Mouse (Mus musculus) liver, embryonic 12.5 days (tissue): ENCODE results near the gene Appl1. TPM values are rescaled to one million over a fixed set of nuclear protein-coding genes. Genes with fewer than 3 reads are reported as not detected.
A peak's percentile ranks its signal among the peaks of the same experiment; 100 is the strongest.

Experiments used
- ATAC-seq: fragments of 200-750 bp; cut with Nextera tagmentation; 2 replicates; pipeline ENCODE4 v1.8.0; 2017; ENCODE audit warnings: moderate number of reproducible peaks, mild to moderate bottlenecking, moderate library complexity
- H3K27ac ChIP-seq: fragments of 300-500 bp; sonication (generic); 2 replicates; pipeline ENCODE4 v1.5.1; 2016; ENCODE audit warnings: mild to moderate bottlenecking
- H3K27me3 ChIP-seq: fragments of 300-500 bp; sonication (generic); replicated peaks from 2 replicates; pipeline ENCODE4 v1.6.1; 2016; ENCODE audit warnings: mild to moderate bottlenecking, moderate library complexity
- H3K36me3 ChIP-seq: fragments of 300-500 bp; sonication (generic); 2 replicates; pipeline ENCODE4 v1.6.1; 2016; ENCODE audit warnings: mild to moderate bottlenecking, moderate library complexity
- H3K4me1 ChIP-seq: fragments of 300-500 bp; sonication (generic); 2 replicates; pipeline ENCODE4 v1.6.1; 2016
- H3K4me2 ChIP-seq: fragments of 300-500 bp; sonication (generic); 2 replicates; pipeline ENCODE4 v1.6.1; 2016; ENCODE audit warnings: mild to moderate bottlenecking, moderate library complexity
- H3K4me3 ChIP-seq: fragments of 300-500 bp; sonication (generic); 2 replicates; pipeline ENCODE4 v1.5.1; 2016; ENCODE audit warnings: mild to moderate bottlenecking, moderate library complexity
- H3K9ac ChIP-seq: fragments of 300-500 bp; sonication (generic); 2 replicates; pipeline ENCODE4 v1.6.1; 2016; ENCODE audit warnings: mild to moderate bottlenecking, moderate library complexity
- H3K9me3 ChIP-seq: fragments of 300-500 bp; sonication (generic); replicated peaks from 2 replicates; pipeline ENCODE4 v1.6.1; 2016; ENCODE audit warnings: mild to moderate bottlenecking, moderate library complexity
- WGBS: fragments of 180-500 bp; shearing (Covaris S2); methylation state at CpG from one replicate; pipeline ENCODE4 v1.1.7; 2016; ENCODE audit not compliant: insufficient replicate concordance; 5-methylcytosine and 5-hydroxymethylcytosine counted together
- polyA plus RNA-seq: library from polyadenylated mRNA; unstranded; fragments of >200 nt; fragmentation: Nextera tagmentation; extraction: Ambion mirVana; gene quantifications from 2 replicates; pipeline ENCODE4 v1.2.1, GENCODE M21; 2016

The Appl1 gene
- polyA plus RNA-seq, 1 experiment from 2014 or later: 10.0 TPM

GRCm38 (mm10) chr14:26988694-26989093, 17.7 kb upstream of the Appl1 start:
- Histone ChIP-seq H3K4me2 (no peak overlapping the region), H3K27me3 (0 out of 2 replicates have a peak, but pooled peaks cover 4% of the 10 kb centered on the region), H3K9me3 (no peaks in the 10 kb centered on the region), H3K9ac (no peak overlapping the region), H3K4me1 (peaks cover 6% of the 10 kb centered on the region), H3K36me3 (no peaks in the 10 kb centered on the region), H3K27ac (no peak overlapping the region), H3K4me3 (no peak overlapping the region)
- WGBS: 49% methylated on average over 2 of the region's 2 CpGs
- ATAC-seq: no peak

- no peak overlapping the region for H3K4me3 ChIP-seq
- no peak for ATAC-seq
- WGBS: 61% methylated on average over 5 of the region's 5 CpGs
Measured at GRCm38 (mm10) chr14:26982150-26982530, 11.1 kb upstream of the Appl1 start.

GRCm38 (mm10) chr14:26981494-26982149, 10.6 kb upstream of the Appl1 start:
- H3K27me3 ChIP-seq: 0 out of 2 replicates have a peak, but pooled peaks cover 4% of the 10 kb centered on the region
- H3K9ac ChIP-seq: no peak overlapping the region
- H3K4me1 ChIP-seq: peaks cover 4% of the 10 kb centered on the region; the same call in 1 of the 2 replicates
- ATAC-seq: no peak
- no peak overlapping the region for H3K4me2 ChIP-seq
- no peak overlapping the region for H3K27ac ChIP-seq
- no peak overlapping the region for H3K4me3 ChIP-seq
- whole genome bisulfite sequencing: 46% methylated on average over 5 of the region's 5 CpGs
- H3K36me3 ChIP-seq: no peaks in the 10 kb centered on the region
- no peaks in the 10 kb centered on the region for H3K9me3 ChIP-seq

More at GRCm38 (mm10) chr14:26982150-26982530, 11.1 kb upstream of the Appl1 start:
- Histone ChIP-seq H3K9me3 (no peaks in the 10 kb centered on the region), H3K27ac (no peak overlapping the region), H3K4me2 (no peak overlapping the region), H3K27me3 (0 out of 2 replicates have a peak, but pooled peaks cover 4% of the 10 kb centered on the region), H3K36me3 (no peaks in the 10 kb centered on the region), H3K4me1 (no peaks in the 10 kb centered on the region; the same call in 1 of the 2 replicates), H3K9ac (no peak overlapping the region)

DNA sequence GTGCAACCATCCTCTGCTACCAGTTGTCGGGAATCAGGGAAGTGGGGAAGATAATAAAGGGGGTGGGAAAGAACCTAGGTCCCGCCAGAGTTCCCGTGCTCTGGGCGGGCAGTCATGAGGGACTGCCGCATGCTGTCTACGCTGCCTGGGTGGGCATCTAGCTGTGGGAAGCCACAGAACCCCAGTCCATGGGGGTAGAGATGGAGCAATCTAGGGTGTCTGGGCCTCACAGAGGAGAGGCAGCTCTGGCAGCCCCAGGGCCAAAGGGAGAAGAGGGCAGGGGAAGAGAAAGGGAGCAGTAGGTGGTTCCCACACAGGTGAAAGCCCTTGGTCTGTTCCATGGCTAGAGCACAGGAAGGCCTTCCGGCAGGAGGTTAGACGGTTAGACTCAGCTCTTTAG, 10.0 kb upstream of the Appl1 start:
- Histone ChIP-seq H3K27ac (no peak overlapping the region), H3K36me3 (no peaks in the 10 kb centered on the region), H3K4me2 (no peak overlapping the region), H3K4me1 (peaks cover 4% of the 10 kb centered on the region; the same call in 1 of the 2 replicates), H3K4me3 (no peak overlapping the region), H3K27me3 (0 out of 2 replicates have a peak, but pooled peaks cover 4% of the 10 kb centered on the region), H3K9me3 (no peaks in the 10 kb centered on the region), H3K9ac (no peak overlapping the region)
- 82% methylated on average over 8 of the region's 8 CpGs for WGBS
- no peak for ATAC-seq

DNA sequence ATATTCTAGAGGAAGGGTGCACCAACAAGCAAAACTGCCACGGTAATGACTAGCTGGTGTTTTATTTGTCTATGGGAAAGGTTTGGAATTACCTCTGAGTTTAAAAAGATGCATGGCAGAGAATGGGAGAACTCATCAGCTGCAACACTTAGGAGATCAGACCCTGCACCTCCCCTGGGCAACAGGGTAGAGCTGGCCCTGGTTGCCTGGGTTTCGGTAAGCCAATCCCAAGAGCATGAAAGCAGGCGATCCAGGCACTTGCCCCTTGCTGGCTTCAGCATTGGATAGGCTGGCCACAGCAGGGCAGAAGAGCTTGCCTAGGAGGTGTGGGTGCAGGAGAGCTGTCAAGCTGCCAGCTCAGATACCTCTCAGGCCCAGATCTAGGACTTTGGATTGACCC, 8.8 kb upstream of the Appl1 start:
- Histone ChIP-seq H3K9ac (no peak overlapping the region), H3K4me2 (no peak overlapping the region), H3K36me3 (no peaks in the 10 kb centered on the region), H3K4me1 (peaks cover 4% of the 10 kb centered on the region; the same call in 1 of the 2 replicates), H3K9me3 (no peaks in the 10 kb centered on the region), H3K27me3 (peaks cover 4% of the 10 kb centered on the region; the same call in 1 of the 2 replicates), H3K27ac (no peak overlapping the region), H3K4me3 (no peak overlapping the region)
- no peak for ATAC-seq
- WGBS: 77% methylated on average over 3 of the region's 3 CpGs

GRCm38 (mm10) chr14:26977500-26977899, 6.5 kb upstream of the Appl1 start:
- Histone ChIP-seq H3K9ac (no peak overlapping the region), H3K27ac (no peak overlapping the region), H3K27me3 (no peaks in the 10 kb centered on the region; the same call in 1 of the 2 replicates), H3K4me3 (no peak overlapping the region), H3K4me2 (no peak overlapping the region), H3K9me3 (no peaks in the 10 kb centered on the region), H3K4me1 (peaks cover 4% of the 10 kb centered on the region; the same call in 1 of the 2 replicates), H3K36me3 (no peaks in the 10 kb centered on the region)
- ATAC-seq: no peak
- 22% methylated on average over 2 of the region's 2 CpGs for WGBS

DNA sequence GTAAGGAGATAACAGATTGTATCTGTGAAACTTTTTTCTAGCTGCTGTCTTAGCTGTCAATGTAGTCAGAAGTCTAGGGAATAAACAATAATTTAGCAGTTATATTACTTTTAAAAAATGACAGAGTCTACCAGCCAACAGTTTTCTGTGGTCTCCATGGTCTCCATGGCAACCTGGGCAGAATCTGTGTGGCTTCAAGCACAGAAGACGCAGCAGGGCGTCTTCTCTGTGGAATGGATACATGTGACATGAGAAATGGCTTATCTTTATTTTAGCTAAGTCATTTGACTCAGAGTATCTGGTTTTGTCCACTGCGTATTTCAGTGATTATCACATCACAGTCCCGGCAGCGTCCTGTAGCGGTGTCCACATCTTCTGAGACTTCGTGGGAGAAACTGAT, 5.2 kb upstream of the Appl1 start:
- Histone ChIP-seq H3K27ac (no peak overlapping the region), H3K4me2 (no peak overlapping the region), H3K4me3 (no peak overlapping the region), H3K27me3 (no peaks in the 10 kb centered on the region; the same call in 1 of the 2 replicates), H3K36me3 (no peaks in the 10 kb centered on the region), H3K9me3 (no peaks in the 10 kb centered on the region), H3K4me1 (peaks cover 7% of the 10 kb centered on the region; the same call in 1 of the 2 replicates), H3K9ac (no peak overlapping the region)
- WGBS: 27% methylated on average over 7 of the region's 7 CpGs
- no peak for ATAC-seq

GRCm38 (mm10) chr14:26975490-26975889, 4.5 kb upstream of the Appl1 start:
- no peaks in the 10 kb centered on the region for H3K9me3 ChIP-seq
- H3K27me3 ChIP-seq: no peaks in the 10 kb centered on the region; the same call in 1 of the 2 replicates
- WGBS: 83% methylated on average over 3 of the region's 3 CpGs
- no peak overlapping the region for H3K4me3 ChIP-seq
- peaks cover 13% of the 10 kb centered on the region; the same call in 1 of the 2 replicates for H3K4me1 ChIP-seq
- no peak overlapping the region for H3K9ac ChIP-seq
- ATAC-seq: no peak
- no peaks in the 10 kb centered on the region for H3K36me3 ChIP-seq
- no peak overlapping the region for H3K4me2 ChIP-seq
- H3K27ac ChIP-seq: no peak overlapping the region

GRCm38 (mm10) chr14:26973089-26973488, 2.1 kb upstream of the Appl1 start:
- H3K4me1 ChIP-seq: peaks cover 26% of the 10 kb centered on the region
- H3K27me3 ChIP-seq: no peaks in the 10 kb centered on the region; the same call in 1 of the 2 replicates
- H3K27ac ChIP-seq: no peak overlapping the region
- H3K4me2 ChIP-seq: no peak overlapping the region
- WGBS: 62% methylated on average over 2 of the region's 2 CpGs
- ATAC-seq: no peak
- H3K36me3 ChIP-seq: no peaks in the 10 kb centered on the region
- no peak overlapping the region for H3K9ac ChIP-seq
- no peak overlapping the region for H3K4me3 ChIP-seq
- no peaks in the 10 kb centered on the region for H3K9me3 ChIP-seq

DNA sequence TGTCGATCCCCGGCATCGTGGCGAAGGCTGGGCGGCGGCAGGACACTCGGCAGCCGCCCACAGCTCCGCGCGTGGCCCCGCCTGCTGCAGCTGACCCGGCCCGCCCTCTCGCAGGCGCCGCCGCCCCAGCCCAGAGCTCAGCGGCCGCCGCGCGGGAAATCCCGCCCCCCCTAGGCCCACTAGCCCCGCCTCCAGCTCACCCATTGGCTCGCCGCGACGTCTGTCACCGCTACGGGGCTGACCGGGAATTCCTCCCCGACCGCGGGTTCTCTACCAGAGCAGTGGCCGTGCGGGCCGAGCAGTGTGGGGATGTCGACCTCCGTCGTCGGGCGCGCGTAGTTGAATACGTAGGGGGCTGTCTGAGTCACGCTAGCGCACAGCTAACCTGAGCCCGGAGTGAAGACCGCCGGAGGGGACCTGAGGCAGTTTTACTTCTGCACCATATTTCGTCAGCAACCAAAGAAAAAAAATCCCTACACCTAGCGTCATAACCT, 546 bp downstream of the Appl1 start:
- Histone ChIP-seq H3K9me3 (no peaks in the 10 kb centered on the region), H3K9ac (peak overlapping the region; percentile 81), H3K36me3 (no peaks in the 10 kb centered on the region), H3K27ac (peak overlapping the region; percentile 65), H3K4me1 (peaks cover 27% of the 10 kb centered on the region), H3K27me3 (no peaks in the 10 kb centered on the region; the same call in 1 of the 2 replicates), H3K4me3 (peak overlapping the region; percentile 89), H3K4me2 (peak overlapping the region; percentile 99)
- peak; percentile 99 for ATAC-seq
- WGBS: under 1% methylated on average over 53 of the region's 53 CpGs

DNA sequence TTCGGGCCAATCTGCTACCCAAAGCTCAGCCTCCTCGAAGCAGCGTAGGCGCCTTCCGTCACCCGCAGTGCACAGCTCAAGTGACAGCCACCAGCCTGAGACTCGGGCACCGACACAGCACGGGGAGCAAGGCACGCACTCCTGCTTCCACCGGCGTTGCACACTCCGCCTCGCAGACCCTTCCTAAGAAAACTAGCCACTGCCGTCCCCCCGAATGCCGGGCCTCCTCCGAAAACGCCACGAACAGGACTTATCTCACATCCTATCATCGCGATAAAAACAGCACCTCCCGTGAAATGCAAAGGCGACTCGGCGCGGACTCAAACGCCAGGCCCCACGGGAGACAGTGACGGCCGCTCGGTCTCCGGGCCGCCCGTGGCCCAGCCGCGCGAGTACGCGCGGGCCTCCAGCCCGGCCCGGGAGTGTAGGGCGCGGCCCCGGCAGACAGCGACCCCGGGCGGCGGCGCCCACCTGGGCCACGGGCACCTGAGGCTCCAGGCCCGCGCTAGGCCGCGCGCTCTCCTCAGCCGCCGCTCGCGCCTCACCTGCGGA, 1.1 kb downstream of the Appl1 start:
- Histone ChIP-seq H3K4me1 (peaks cover 27% of the 10 kb centered on the region), H3K27me3 (no peaks in the 10 kb centered on the region; the same call in 1 of the 2 replicates), H3K9me3 (no peaks in the 10 kb centered on the region), H3K4me3 (peak overlapping the region; percentile 89), H3K36me3 (no peaks in the 10 kb centered on the region), H3K27ac (peak overlapping the region; percentile 65), H3K9ac (peak overlapping the region; percentile 81), H3K4me2 (peak overlapping the region; percentile 99)
- peak; percentile 80 for ATAC-seq
- WGBS: under 1% methylated on average over 62 of the region's 62 CpGs

GRCm38 (mm10) chr14:26969164-26969563, 1.9 kb downstream of the Appl1 start:
- 53% methylated on average over 3 of the region's 3 CpGs for WGBS
- no peak overlapping the region for H3K27ac ChIP-seq

More at GRCm38 (mm10) chr14:26969164-26969563, 1.9 kb downstream of the Appl1 start:
- Histone ChIP-seq H3K27me3 (no peaks in the 10 kb centered on the region; the same call in 1 of the 2 replicates), H3K9ac (peak overlapping the region; percentile 81; the same call in 1 of the 2 replicates), H3K36me3 (no peaks in the 10 kb centered on the region), H3K4me2 (peak overlapping the region; percentile 99), H3K9me3 (no peaks in the 10 kb centered on the region), H3K4me3 (peak overlapping the region; percentile 89), H3K4me1 (peaks cover 27% of the 10 kb centered on the region)
- no peak for ATAC-seq
